Mouse (Mus musculus) testis, adult 2 months (tissue): ENCODE data around the gene Cdk9.

Source experiments
- CTCF ChIP-seq: fragments of 200-500 bp; IDR thresholded peaks from 2 replicates; pipeline ENCODE4 v1.5.1; 2012; ENCODE audit warnings: low read depth, mild to moderate bottlenecking, inconsistent platforms, low read length, moderate library complexity; ENCODE audit not compliant: control insufficient read depth, insufficient read depth, insufficient replicate concordance
- POLR2A ChIP-seq: fragments of 200-500 bp; IDR thresholded peaks from 2 replicates; pipeline ENCODE4 v1.6.1; 2012; ENCODE audit warnings: low read depth, mild to moderate bottlenecking, inconsistent platforms, low read length, moderate library complexity; ENCODE audit not compliant: control insufficient read depth

- TF ChIP-seq CTCF, result no peak
- TF ChIP-seq POLR2A, result no peak
Measured at GRCm38 (mm10) chr2:32734480-32734879, 21.6 kb upstream of the Cdk9 start.
